In genomic region chr7:129678431-129678830, GRCm38 (mm10) we compare ENCODE assay signal across 13 mouse cellular contexts.
DNase-seq lines count a peak whose midpoint lies in the region; ATAC-seq lines count a peak whose summit lies in the region.
"Had no signal": no experiment of that assay in that cellular context is flagged by ENCODE, and none has a peak within 500 bp of the region (broad histone marks: within the 10 kb centered on the region; RNA-seq: fewer than 3 reads in every experiment).

No protein-coding gene starts in this region.

- no peak for ATAC-seq in intestine, embryonic 15.5 days
- ATAC-seq in intestine, embryonic 16.5 days: no peak
- no peak for ATAC-seq in activated CD4-positive, CD25-positive, alpha-beta regulatory T cell, adult 4 months

- WGBS in intestine, embryonic 15.5 days: 44% methylated on average over 8 of the region's 8 CpGs
- 47% methylated on average over 8 of the region's 8 CpGs for WGBS in intestine, embryonic 16.5 days

- H3K4me3 ChIP-seq in intestine, embryonic 15.5 days (replicated peaks): no peak overlapping the region
- no peak overlapping the region for H3K4me3 ChIP-seq in intestine, embryonic 16.5 days (ENCODE audit: low read length)
- H3K4me3 ChIP-seq: forebrain, embryonic 12.5 days had no signal

- H3K4me2 ChIP-seq in intestine, embryonic 15.5 days (replicated peaks): no peak overlapping the region
- no peak overlapping the region for H3K4me2 ChIP-seq in intestine, embryonic 16.5 days (ENCODE audit: low read depth, low read length)
- H3K4me2 ChIP-seq: forebrain, embryonic 12.5 days had no signal

- H3K27ac ChIP-seq in intestine, embryonic 15.5 days: 0 out of 2 replicates have a peak overlapping the region, but pooled peaks have one; percentile 13
- H3K27ac ChIP-seq in intestine, embryonic 16.5 days (ENCODE audit: low read length): no peak overlapping the region
- H3K27ac ChIP-seq: forebrain, embryonic 12.5 days had no signal

- no peaks in the 10 kb centered on the region for H3K27me3 ChIP-seq in intestine, embryonic 15.5 days (replicated peaks)
- no peaks in the 10 kb centered on the region for H3K27me3 ChIP-seq in intestine, embryonic 16.5 days (replicated peaks; ENCODE audit: control insufficient read depth, insufficient read depth, low read length)

- H3K9ac ChIP-seq in intestine, embryonic 15.5 days: no peak overlapping the region
- H3K9ac ChIP-seq in intestine, embryonic 16.5 days (ENCODE audit: low read depth, low read length): no peak overlapping the region
- H3K9ac ChIP-seq: forebrain, embryonic 12.5 days had no signal

- peaks cover 18% of the 10 kb centered on the region for H3K4me1 ChIP-seq in intestine, embryonic 15.5 days (replicated peaks)
- peaks cover 26% of the 10 kb centered on the region for H3K4me1 ChIP-seq in intestine, embryonic 16.5 days (ENCODE audit: control insufficient read depth, insufficient read depth, low read length)

- H3K9me3 ChIP-seq in intestine, embryonic 15.5 days: no peaks in the 10 kb centered on the region
- H3K9me3 ChIP-seq in intestine, embryonic 16.5 days (ENCODE audit: control insufficient read depth, low read length): no peaks in the 10 kb centered on the region
- H3K9me3 ChIP-seq: forebrain, embryonic 12.5 days had no signal

- no peaks in the 10 kb centered on the region for H3K36me3 ChIP-seq in intestine, embryonic 15.5 days
- H3K36me3 ChIP-seq in intestine, embryonic 16.5 days (ENCODE audit: control insufficient read depth, insufficient read depth, low read length): no peaks in the 10 kb centered on the region
- H3K36me3 ChIP-seq: forebrain, embryonic 12.5 days had no signal

- DNase-seq in retina, postnatal 1 day: peak; percentile 14
- DNase-seq in retina, embryonic 14.5 days (ENCODE audit: low spot score): no peak
- peak; percentile 88 for DNase-seq in lung, postnatal 10 days
- no peak for DNase-seq in spleen, postnatal 4 days (ENCODE audit: low spot score in 2 of 2)
- DNase-seq in left cerebral cortex, adult 11 months (ENCODE audit: low spot score): no peak
- DNase-seq: cerebellum, adult 9-10 months; heart, adult 18-20 months; heart, postnatal 14 days; thymus, adult 18-20 months had no signal

Comparison
In these comparisons a context has a peak if more than half of its experiments do, and no peak if none do; other contexts are left out.
1. DNase-seq: peak in retina, postnatal 1 day (single experiment) and lung, postnatal 10 days (single experiment); none in retina, embryonic 14.5 days (single experiment), spleen, postnatal 4 days (0 of 2) and left cerebral cortex, adult 11 months (single experiment).